Mouse (Mus musculus): ENCODE measurements around the gene Ugt2b5. TPM values are rescaled to one million over a fixed set of nuclear protein-coding genes. Genes with fewer than 3 reads are reported as not detected.
A peak's percentile ranks its signal among the peaks of the same experiment; 100 is the strongest.
"Not testable (repeated sequence)": the region's sequence is repeated elsewhere in the genome, so short reads cannot be mapped to it uniquely, and the experiment has no call there.

The Ugt2b5 gene
- not detected for total RNA-seq (2021)
- long read RNA-seq, experiment 1 = 0 reads
- long read RNA-seq, experiment 2 = 0 reads

DNA sequence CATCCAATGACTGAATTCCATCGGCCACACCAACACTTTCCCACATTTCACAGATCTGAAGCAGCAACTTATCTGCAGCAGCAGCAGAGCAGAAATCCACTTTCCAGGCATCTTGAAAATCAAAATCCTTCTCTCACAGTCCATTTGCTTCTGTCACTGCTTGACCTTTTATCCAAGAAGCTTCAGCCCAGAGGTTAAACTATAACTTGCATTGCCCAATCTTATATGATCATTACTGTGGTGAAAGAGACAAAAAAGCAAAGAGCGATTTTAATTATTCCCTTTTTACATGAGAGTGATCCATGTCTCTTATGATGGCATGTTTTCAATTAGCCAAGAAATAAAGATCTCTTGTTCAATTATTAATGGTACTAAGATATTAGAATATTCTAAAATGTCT, at the start of gene Ugt2b5:
TSS of gene Ugt2b5 (minus strand) at position 123 of the 400 bp plus-strand sequence.
- not testable (repeated sequence) for H3K27ac ChIP-seq; DNase-seq (ENCODE audit: extremely low spot score in 1 of 2, low spot score in 2 of 2); H3K4me3 ChIP-seq
- intact Hi-C loops (cut with DNase I) = loop anchor here (5.0 to 10.0 kb wide), 3 partner anchors 295 to 788 kb away; no protein-coding TSS in a partner anchor

- intact Hi-C loops (cut with DNase I); H3K4me3 ChIP-seq; DNase-seq (ENCODE audit: extremely low spot score in 1 of 2, low spot score in 2 of 2); H3K27ac ChIP-seq: not testable (repeated sequence)
Measured at GRCm38 (mm10) chr5:87175780-87176179, 35.7 kb upstream of the Ugt2b5 start.

GRCm38 (mm10) chr5:87174671-87175070, 34.6 kb upstream of the Ugt2b5 start:
- Histone ChIP-seq H3K27ac (no peak overlapping the region), H3K4me3 (no peak overlapping the region)
- DNase-seq (ENCODE audit: extremely low spot score in 1 of 2, low spot score in 2 of 2) = no peak
- intact Hi-C loops (cut with DNase I) = no loop called here
- no peak for TF ChIP-seq CTCF (IDR thresholded peaks at IDR 0.05)

DNA sequence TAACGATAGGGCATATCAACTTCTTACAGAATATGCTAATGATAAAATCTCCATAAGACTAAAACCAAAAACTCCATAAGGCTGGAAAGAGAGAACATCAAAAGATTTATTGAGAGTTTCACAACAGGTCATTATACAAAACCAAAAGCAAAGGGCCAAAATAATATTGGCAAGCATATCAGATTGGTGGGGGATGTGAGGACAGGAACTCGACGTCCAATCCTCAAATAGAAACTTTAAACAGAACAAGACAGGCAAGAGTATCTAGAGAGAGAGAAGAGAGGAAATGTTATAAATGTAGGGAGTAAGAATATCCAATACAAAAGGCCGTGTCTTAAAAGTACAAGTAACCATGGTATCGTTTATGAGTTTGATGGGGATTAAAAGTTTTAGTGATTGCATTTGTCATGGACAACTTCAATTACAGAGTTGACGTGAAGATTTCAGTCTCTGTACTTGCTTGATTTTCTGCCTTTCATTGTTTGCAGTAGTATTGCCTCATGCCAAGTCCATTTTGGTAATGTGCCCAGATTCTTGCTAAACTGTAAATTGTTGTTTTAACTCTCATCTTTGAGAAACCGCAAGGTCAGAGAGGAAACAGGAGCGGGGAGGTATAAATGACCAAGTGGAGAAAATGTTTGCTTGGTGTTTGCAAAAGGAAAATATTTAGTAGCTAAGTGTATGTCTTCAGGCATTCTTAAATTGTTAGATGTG, 7.8 kb upstream of the Ugt2b5 start:
- DNase-seq (ENCODE audit: extremely low spot score in 1 of 2, low spot score in 2 of 2) = no peak
- no peak for TF ChIP-seq CTCF (IDR thresholded peaks at IDR 0.05)
- no peak overlapping the region for H3K4me3 ChIP-seq
- H3K27ac ChIP-seq = no peak overlapping the region
- intact Hi-C loops (cut with DNase I) = loop anchor here (10.0 kb wide), 1 partner anchor 287 kb away; no protein-coding TSS in a partner anchor

DNA sequence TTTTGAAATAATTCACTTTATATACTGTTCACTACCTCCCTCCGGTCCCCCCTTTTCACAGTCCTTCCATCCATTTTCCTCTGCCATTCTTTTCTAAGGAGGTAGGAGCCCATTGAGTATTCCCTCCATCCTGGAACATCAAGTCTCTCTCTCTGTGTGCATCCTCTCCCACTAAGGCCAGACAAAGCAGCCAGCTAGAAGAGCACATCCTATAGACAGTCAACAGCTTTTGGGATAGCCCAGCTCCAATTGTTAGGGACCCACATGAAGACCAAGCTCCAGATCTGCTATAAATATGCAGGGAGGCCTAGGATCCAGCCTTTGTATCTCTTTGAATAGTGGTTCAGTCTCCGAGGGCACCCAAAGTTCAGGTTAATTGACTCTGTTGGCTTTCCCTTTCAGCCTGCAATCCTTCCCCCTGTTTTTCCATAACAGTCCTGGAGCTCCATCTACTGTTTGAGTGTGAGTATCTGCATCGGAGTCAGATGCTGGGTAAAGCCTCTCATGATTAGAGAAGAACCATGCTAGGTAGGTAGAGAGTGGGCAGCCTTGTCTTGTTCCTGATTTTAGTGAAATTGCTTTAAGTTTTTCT, 2.8 kb upstream of the Ugt2b5 start:
- intact Hi-C loops (cut with DNase I) = loop anchor here (1.0 to 10.0 kb wide), 5 partner anchors 257 to 791 kb away; no protein-coding TSS in a partner anchor

GRCm38 (mm10) chr5:87103697-87104096, 36.4 kb downstream of the Ugt2b5 start:
- intact Hi-C loops (cut with DNase I); DNase-seq (ENCODE audit: extremely low spot score in 1 of 2, low spot score in 2 of 2); H3K27ac ChIP-seq; H3K4me3 ChIP-seq: not testable (repeated sequence)

More for the DNA sequence above, 2.8 kb upstream of the Ugt2b5 start:
- Histone ChIP-seq H3K4me3 (no peak overlapping the region), H3K27ac (no peak overlapping the region)
- DNase-seq (ENCODE audit: extremely low spot score in 1 of 2, low spot score in 2 of 2) = peak; percentile 10 to 19
- peak; percentile 68 for TF ChIP-seq CTCF (IDR thresholded peaks at IDR 0.05)

- no peak for TF ChIP-seq CTCF (IDR thresholded peaks at IDR 0.05)
- Histone ChIP-seq H3K4me3 (no peak within 1 kb of the TSS), H3K27ac (no peak within 1 kb of the TSS)
- intact Hi-C loops (cut with DNase I) = no loop called here
- no peak for DNase-seq (ENCODE audit: extremely low spot score in 1 of 2, low spot score in 2 of 2)
Measured at GRCm38 (mm10) chr5:87092346-87093027, 47.6 kb downstream of the Ugt2b5 start, which contains the start of gene Ugt2b36. Gene Ugt2b36 (minus strand): TSS chr5:87092555.

- H3K27ac ChIP-seq = no peak overlapping the region
- no peak for DNase-seq (ENCODE audit: extremely low spot score in 1 of 2, low spot score in 2 of 2)
- TF ChIP-seq CTCF (IDR thresholded peaks at IDR 0.05) = no peak
- no peak overlapping the region for H3K4me3 ChIP-seq
- intact Hi-C loops (cut with DNase I) = no loop called here
Measured at GRCm38 (mm10) chr5:87091111-87091510, 49.0 kb downstream of the Ugt2b5 start.

- no peak overlapping the region for H3K27ac ChIP-seq
- TF ChIP-seq CTCF (IDR thresholded peaks at IDR 0.05) = no peak
- no peak for DNase-seq (ENCODE audit: extremely low spot score in 1 of 2, low spot score in 2 of 2)
- H3K4me3 ChIP-seq = no peak overlapping the region
- intact Hi-C loops (cut with DNase I) = no loop called here
Measured at GRCm38 (mm10) chr5:87089264-87089663, 50.9 kb downstream of the Ugt2b5 start.

- no peak for DNase-seq (ENCODE audit: extremely low spot score in 1 of 2, low spot score in 2 of 2)
- intact Hi-C loops (cut with DNase I) = no loop called here
- Histone ChIP-seq H3K4me3 (no peak overlapping the region), H3K27ac (no peak overlapping the region)
- no peak for TF ChIP-seq CTCF (IDR thresholded peaks at IDR 0.05)
Measured at GRCm38 (mm10) chr5:87086269-87086668, 53.8 kb downstream of the Ugt2b5 start.

Other genes with a start within 250 kb of the Ugt2b5 start
- not detected for gene Ugt2b34, start 233.4 kb downstream of the Ugt2b5 start, total RNA-seq (2021)
- gene Ugt2b1, start 213.8 kb downstream of the Ugt2b5 start, total RNA-seq (2021) = not detected
- gene Ugt2b35, start 139.5 kb downstream of the Ugt2b5 start, total RNA-seq (2021) = not detected
- gene Ugt2b36, start 47.8 kb downstream of the Ugt2b5 start, total RNA-seq (2021) = not detected
- gene Ugt2b37, start 114.5 kb upstream of the Ugt2b5 start, total RNA-seq (2021) = not detected
- not detected for gene Ugt2a3, start 196.9 kb upstream of the Ugt2b5 start, total RNA-seq (2021)